Mouse (Mus musculus) C2C12 (cell line): Measurements from ENCODE around the gene Tns4. TPM values are rescaled to one million over a fixed set of nuclear protein-coding genes. Genes with fewer than 3 reads are reported as not detected.

Source experiments
- H3K27me3 ChIP-seq: one replicate; pipeline ENCODE4 v1.6.1; 2011; ENCODE audit not compliant: control insufficient read depth, insufficient read depth, insufficient read length
- H3K36me3 ChIP-seq: one replicate; pipeline ENCODE4 v1.6.1; 2011; ENCODE audit not compliant: control insufficient read depth, insufficient read depth
- H3K4me3 ChIP-seq: one replicate; pipeline ENCODE4 v1.5.1; 2011; ENCODE audit warnings: mild to moderate bottlenecking, control low read depth; ENCODE audit not compliant: poor library complexity, insufficient read depth, severe bottlenecking
- H3K79me2 ChIP-seq: one replicate; pipeline ENCODE4 v1.6.1; 2011; ENCODE audit not compliant: control insufficient read depth, insufficient read depth
- H3K79me3 ChIP-seq: one replicate; pipeline ENCODE4 v1.6.1; 2011; ENCODE audit warnings: low read depth, control low read depth
- H3ac ChIP-seq: one replicate; pipeline ENCODE3; 2011; ENCODE audit warnings: low read depth; ENCODE audit not compliant: control insufficient read depth, insufficient read length
- CEBPB ChIP-seq: IDR thresholded peaks from one replicate; pipeline ENCODE4 v1.6.1; 2011; ENCODE audit warnings: low read depth, mild to moderate bottlenecking, control low read depth, moderate library complexity
- CTCF ChIP-seq: IDR thresholded peaks from one replicate; pipeline ENCODE4 v1.5.1; 2011; ENCODE audit not compliant: control insufficient read depth, insufficient read depth, insufficient read length
- FOSL1 ChIP-seq: IDR thresholded peaks from one replicate; pipeline ENCODE4 v1.8.0; 2011; ENCODE audit warnings: mild to moderate bottlenecking, low read length; ENCODE audit not compliant: poor library complexity, insufficient read depth, severe bottlenecking
- MAX ChIP-seq: IDR thresholded peaks from one replicate; pipeline ENCODE4 v1.6.1; 2011; ENCODE audit warnings: mild to moderate bottlenecking, control low read depth
- MYOD1 ChIP-seq: IDR thresholded peaks from one replicate; pipeline ENCODE4 v1.6.1; 2011; ENCODE audit warnings: low read depth; ENCODE audit not compliant: control insufficient read depth, insufficient read length
- MYOG ChIP-seq: IDR thresholded peaks from one replicate; pipeline ENCODE4 v1.6.1; 2011; ENCODE audit not compliant: control insufficient read depth, insufficient read length; ENCODE audit errors: extremely low read depth
- USF1 ChIP-seq: IDR thresholded peaks from one replicate; pipeline ENCODE4 v1.6.1; 2011; ENCODE audit warnings: low read depth, mild to moderate bottlenecking, control low read depth, moderate library complexity
- polyA plus RNA-seq: library from polyadenylated mRNA; unstranded; fragments of >200 nt; fragmentation: generic; extraction: Trizol; gene quantifications from one replicate; pipeline ENCODE4 v1.2.1, GENCODE M21; 2012; ENCODE audit warnings: missing spikeins

Tns4 gene
- polyA plus RNA-seq, 1 experiment, result 0.18 TPM

- Histone ChIP-seq H3K4me3 (no peak overlapping the region), H3K27me3 (no peaks in the 10 kb centered on the region), H3ac (no peak overlapping the region), H3K79me2 (no peaks in the 10 kb centered on the region), H3K79me3 (no peaks in the 10 kb centered on the region), H3K36me3 (no peaks in the 10 kb centered on the region)
- TF ChIP-seq CTCF, result no peak
- TF ChIP-seq MAX, result no peak
- TF ChIP-seq USF1, result no peak
- no peak for TF ChIP-seq MYOD1
- no peak for TF ChIP-seq FOSL1
- no peak for TF ChIP-seq MYOG
- TF ChIP-seq CEBPB, result no peak
Measured at GRCm38 (mm10) chr11:99099516-99099915, 10.4 kb upstream of the Tns4 start.

DNA sequence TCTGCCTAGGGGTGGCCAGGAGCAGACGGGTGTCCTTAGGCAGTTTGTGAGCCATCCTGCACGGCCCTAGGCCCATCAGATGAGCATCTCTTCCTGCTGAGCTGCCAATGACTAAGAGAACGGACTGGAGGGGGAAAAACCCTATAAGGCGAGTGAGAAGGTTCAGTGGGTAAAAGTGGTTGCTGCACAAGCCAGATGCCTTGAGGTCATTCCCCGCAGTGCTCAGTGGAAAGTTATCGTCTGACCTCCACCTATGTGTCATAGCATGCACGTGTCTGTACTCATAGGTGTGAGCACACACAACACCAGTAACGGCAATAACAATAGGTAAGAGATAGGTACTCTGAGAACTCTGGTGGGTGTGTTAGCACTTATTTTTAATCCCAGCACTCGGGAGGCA, 9.8 kb upstream of the Tns4 start:
- H3K4me3 ChIP-seq, result no peak overlapping the region
- no peak overlapping the region for H3ac ChIP-seq
- H3K79me3 ChIP-seq, result no peaks in the 10 kb centered on the region
- H3K36me3 ChIP-seq, result no peaks in the 10 kb centered on the region
- no peak for TF ChIP-seq MYOD1
- no peak for TF ChIP-seq MAX
- no peak for TF ChIP-seq CTCF
- TF ChIP-seq MYOG, result no peak
- no peak for TF ChIP-seq FOSL1
- no peaks in the 10 kb centered on the region for H3K27me3 ChIP-seq
- no peaks in the 10 kb centered on the region for H3K79me2 ChIP-seq

DNA sequence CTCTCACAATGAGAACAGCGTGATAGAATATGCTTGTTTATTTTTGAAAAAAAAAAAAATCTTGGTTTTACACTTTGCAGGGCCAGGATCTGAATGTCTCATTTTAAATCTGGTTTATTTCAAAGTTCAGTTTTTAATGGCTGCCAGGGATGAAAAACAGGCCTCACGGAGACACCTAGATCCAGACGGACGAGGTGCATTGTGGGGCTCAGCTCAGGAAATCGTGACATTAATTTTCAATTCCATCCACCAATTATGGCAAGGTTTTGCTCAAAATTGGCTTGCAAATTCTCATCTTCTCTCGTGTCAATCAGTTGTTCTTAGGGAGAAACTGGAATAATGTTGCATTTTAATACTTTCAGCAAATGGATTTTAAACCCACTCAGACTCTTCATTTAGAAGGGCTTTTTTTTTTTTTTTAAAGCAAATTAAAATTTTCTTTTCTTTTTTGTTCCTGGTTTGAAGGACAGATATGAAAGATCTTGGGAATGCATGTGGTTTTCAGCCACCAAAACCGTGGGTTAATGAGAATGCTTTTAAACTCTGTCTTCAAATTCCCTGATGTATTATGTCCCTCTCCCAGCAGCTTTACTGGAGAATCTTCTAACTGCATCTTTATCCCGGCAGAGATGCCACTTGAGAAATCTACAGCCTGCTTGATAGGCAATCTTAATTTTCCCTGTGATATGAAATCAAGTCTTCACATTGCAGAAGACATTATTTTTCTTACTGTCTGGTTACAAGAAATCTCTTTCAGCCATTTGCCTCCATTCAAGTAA, 8.1 kb upstream of the Tns4 start:
- Histone ChIP-seq H3K36me3 (no peaks in the 10 kb centered on the region), H3K4me3 (no peak overlapping the region), H3K27me3 (no peaks in the 10 kb centered on the region), H3ac (no peak overlapping the region), H3K79me3 (no peaks in the 10 kb centered on the region), H3K79me2 (no peaks in the 10 kb centered on the region)
- no peak for TF ChIP-seq CTCF
- TF ChIP-seq FOSL1, result no peak
- TF ChIP-seq CEBPB, result no peak
- no peak for TF ChIP-seq MYOD1
- TF ChIP-seq MAX, result no peak
- no peak for TF ChIP-seq MYOG
- TF ChIP-seq USF1, result no peak

DNA sequence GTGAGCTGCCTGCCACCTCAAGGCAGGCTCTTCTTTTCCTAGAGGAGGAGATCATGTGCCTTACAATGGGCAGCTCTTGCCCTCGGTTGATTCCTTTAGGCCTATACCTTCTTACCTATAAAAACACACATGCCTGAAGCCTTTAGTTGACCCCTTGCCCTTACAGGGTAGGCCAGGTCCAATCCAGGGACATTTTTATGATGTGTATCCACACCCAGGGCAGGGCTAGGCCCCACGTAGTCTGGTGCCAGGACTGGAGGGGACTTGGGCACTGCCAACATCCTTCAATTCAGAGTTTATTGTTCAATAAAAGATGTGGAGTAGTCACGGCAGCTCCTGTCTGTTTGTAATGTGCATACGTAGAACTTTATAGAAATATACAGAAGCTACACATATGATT, 7.3 kb upstream of the Tns4 start:
- H3ac ChIP-seq, result no peak overlapping the region
- TF ChIP-seq MYOD1 (no peak), MAX (no peak)
- H3K79me2 ChIP-seq, result no peaks in the 10 kb centered on the region
- H3K79me3 ChIP-seq, result no peaks in the 10 kb centered on the region
- H3K36me3 ChIP-seq, result no peaks in the 10 kb centered on the region
- no peaks in the 10 kb centered on the region for H3K27me3 ChIP-seq
- H3K4me3 ChIP-seq, result no peak overlapping the region

DNA sequence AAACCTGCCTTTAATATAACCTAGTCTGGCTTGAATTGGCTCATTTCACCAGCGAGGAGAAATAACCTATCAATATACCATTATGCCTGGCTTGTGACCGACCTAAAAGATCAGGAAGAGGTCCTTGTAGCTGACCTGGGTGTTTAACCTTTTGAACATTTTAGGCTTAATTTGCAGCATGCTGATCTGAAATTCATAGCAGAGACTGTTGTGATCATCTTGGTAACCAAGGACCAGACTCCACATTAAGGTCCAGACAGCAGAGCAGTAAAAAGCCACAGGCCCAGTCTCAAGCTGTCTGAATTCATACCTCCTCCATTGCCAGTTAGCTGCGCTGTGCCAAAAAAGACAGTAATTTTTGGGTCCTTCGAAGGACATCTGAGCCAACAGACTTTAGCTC, 6.7 kb upstream of the Tns4 start:
- Histone ChIP-seq H3K27me3 (no peaks in the 10 kb centered on the region), H3K79me3 (no peaks in the 10 kb centered on the region), H3ac (no peak overlapping the region), H3K36me3 (no peaks in the 10 kb centered on the region), H3K4me3 (no peak overlapping the region), H3K79me2 (no peaks in the 10 kb centered on the region)
- TF ChIP-seq USF1 (no peak), CTCF (no peak), MYOD1 (no peak), MYOG (no peak), MAX (no peak), CEBPB (no peak), FOSL1 (no peak)

- Histone ChIP-seq H3K79me3 (no peaks in the 10 kb centered on the region), H3K79me2 (no peaks in the 10 kb centered on the region), H3K36me3 (no peaks in the 10 kb centered on the region), H3ac (no peak overlapping the region), H3K4me3 (no peak overlapping the region), H3K27me3 (no peaks in the 10 kb centered on the region)
- TF ChIP-seq MAX (no peak), MYOD1 (no peak), CTCF (no peak), MYOG (no peak), FOSL1 (no peak), CEBPB (no peak), USF1 (no peak)
Measured at GRCm38 (mm10) chr11:99094911-99095676, 6.0 kb upstream of the Tns4 start.
